Mouse (Mus musculus) brain, embryonic 14.5 days (tissue): ENCODE data around the gene Fam169b.

Source experiments
- CTCF ChIP-seq: fragments of 200-500 bp; IDR thresholded peaks from 2 replicates; pipeline ENCODE4 v1.5.1; 2012; ENCODE audit warnings: inconsistent platforms, mild to moderate bottlenecking, moderate library complexity, borderline replicate concordance; ENCODE audit not compliant: insufficient read depth, insufficient read length; ENCODE audit errors: extremely low read depth
- POLR2A ChIP-seq: fragments of 200-500 bp; IDR thresholded peaks from 2 replicates; pipeline ENCODE4 v1.6.1; 2012; ENCODE audit warnings: mild to moderate bottlenecking, inconsistent platforms, borderline replicate concordance; ENCODE audit not compliant: poor library complexity, insufficient read depth, insufficient read length, severe bottlenecking; ENCODE audit errors: extremely low read depth

GRCm38 (mm10) chr7:68323051-68323450 lies 49.4 kb downstream of the Fam169b start:
- no peak for TF ChIP-seq CTCF
- no peak for TF ChIP-seq POLR2A
